Mouse (Mus musculus) retina, adult 2 months (tissue): ENCODE measurements around the gene Olfr1395.

Source experiments
- DNase-seq: peaks from one replicate; pipeline ENCODE4 v3.0.0-alpha.2; 2012; ENCODE audit warnings: low read depth, low spot score

Olfr1395 gene

GRCm38 (mm10) chr11:49141974-49142373, at the start of gene Olfr1395:
Olfr1395 (plus strand) TSS chr11:49142274.
- no peak for DNase-seq

GRCm38 (mm10) chr11:49092786-49093185, 49.3 kb upstream of the Olfr1395 start:
- no peak for DNase-seq

GRCm38 (mm10) chr11:49093861-49094660, 48.0 kb upstream of the Olfr1395 start:
- no peak for DNase-seq

DNA sequence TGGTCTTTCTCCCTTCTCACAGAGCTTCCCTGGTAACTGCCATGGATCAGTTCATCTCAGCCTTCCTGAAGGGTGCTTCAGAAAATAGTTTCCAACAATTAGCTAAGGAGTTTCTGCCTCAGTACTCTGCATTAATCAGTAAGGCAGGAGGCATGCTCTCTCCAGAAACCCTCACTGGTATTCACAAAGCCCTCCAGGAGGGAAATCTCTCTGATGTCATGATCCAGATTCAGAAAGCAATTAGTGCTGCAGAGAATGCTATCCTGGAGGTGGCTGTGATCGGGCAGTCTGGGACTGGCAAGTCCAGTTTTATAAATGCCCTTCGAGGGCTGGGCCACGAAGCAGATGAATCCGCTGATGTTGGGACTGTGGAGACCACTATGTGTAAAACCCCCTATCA, 46.7 kb upstream of the Olfr1395 start:
- no peak for DNase-seq

DNA sequence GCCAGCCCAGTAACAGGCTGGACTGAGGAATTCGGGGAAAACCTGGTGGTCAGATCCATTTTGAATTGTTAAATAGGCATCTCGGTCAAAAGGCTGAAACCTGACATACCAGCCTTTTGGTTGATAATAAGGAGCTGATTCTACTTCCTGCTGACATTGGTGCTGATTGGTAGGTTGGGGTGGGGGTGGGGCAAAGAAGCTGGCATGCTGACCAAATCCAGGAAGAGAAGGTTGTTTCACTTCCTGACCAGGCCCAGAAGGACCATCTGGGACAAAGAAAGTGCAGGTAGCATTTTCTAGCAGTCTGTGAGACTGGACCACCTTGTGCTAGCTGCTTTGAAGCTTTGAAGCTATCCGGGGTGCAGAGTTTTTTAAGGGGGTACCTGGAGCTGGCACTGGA, 41.7 kb upstream of the Olfr1395 start:
- DNase-seq = no peak

- DNase-seq = no peak
Measured at GRCm38 (mm10) chr11:49101500-49101899, 40.6 kb upstream of the Olfr1395 start.

GRCm38 (mm10) chr11:49103047-49103693, 38.9 kb upstream of the Olfr1395 start:
- DNase-seq = peak; percentile 61

DNA sequence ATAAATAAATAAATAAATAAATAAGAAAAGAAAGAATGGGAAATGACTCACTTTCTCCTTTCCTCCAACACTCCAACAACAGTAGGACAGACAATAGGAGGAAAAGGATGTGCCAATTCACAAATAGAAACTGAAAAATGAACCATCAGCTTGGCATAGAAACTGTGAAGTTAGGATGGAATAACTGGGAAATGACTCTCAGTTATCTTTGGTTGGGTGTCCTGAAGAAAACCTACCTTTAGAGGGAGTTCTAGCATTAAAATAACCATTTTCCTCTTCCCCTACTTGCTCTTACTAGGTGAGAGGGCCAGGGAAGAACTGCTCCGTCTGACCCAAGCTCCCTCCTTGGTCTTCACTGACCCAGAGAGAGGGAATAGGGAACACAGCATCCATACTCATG, 36.3 kb upstream of the Olfr1395 start:
- DNase-seq = no peak

GRCm38 (mm10) chr11:49107650-49108537, 34.2 kb upstream of the Olfr1395 start:
- DNase-seq = no peak

DNA sequence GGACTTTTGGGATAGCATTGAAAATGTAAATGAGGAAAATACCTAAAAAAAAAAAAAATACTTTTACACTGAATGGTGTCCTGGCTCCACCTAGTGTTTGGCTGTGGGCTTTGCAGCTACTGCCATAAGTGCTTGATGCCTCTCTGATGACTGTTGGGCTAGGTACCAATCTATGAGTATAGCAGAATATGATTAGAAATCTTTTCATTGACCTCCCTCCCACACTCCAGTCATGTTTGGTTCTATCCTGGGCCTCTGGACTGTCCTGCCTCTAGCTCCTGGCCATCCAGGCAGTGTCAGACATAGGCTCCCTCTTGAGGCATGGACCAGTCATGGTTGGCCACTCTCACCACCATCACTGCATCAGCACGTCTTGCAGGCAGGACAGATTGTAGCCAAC, 33.2 kb upstream of the Olfr1395 start:
- no peak for DNase-seq

DNA sequence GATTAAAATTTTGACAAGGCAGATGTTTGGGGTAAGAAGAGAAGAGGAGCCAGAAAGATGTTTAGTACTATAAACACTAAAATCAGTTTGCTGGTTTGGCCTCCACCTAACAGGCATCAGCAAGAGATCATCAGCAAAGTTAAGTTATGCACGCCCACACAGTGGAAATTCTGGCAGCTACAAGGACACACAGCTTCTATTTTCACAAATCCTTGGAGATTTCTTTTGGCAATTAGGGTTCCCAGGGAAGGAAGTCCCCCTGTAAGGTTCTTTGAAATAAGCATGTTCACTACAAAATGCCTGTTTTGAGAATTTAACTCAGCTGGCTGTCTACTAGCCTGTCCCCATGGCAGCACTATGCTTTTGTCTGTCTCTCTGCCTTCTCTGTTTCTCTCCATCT, 31.1 kb upstream of the Olfr1395 start:
- DNase-seq = no peak

GRCm38 (mm10) chr11:49112624-49113219, 29.4 kb upstream of the Olfr1395 start:
- DNase-seq = no peak

DNA sequence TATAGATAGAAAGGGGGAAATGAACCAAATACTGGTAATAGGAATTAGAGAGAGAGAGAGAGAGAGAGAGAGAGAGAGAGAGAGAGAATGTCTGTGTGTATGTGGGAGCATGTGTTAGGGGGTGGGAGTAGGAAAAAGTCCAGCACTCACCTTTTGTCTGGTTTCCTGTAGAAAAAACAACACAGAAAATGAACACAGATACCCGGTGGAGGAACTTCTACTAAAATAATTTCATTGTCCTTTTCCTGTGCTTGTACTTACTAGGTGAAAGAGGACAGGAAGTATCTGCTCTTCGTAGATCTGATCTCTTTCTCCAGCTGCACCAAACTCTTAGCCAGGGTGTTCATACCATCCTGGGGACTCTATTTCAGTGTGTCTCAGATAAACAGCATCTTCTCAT, 27.9 kb upstream of the Olfr1395 start:
- DNase-seq = no peak

- no peak for DNase-seq
Measured at GRCm38 (mm10) chr11:49114774-49115173, 27.3 kb upstream of the Olfr1395 start, which contains the start of gene Olfr1396. Olfr1396 (minus strand) TSS chr11:49114874.

GRCm38 (mm10) chr11:49119635-49120034, 22.4 kb upstream of the Olfr1395 start:
- no peak for DNase-seq

GRCm38 (mm10) chr11:49124169-49124568, 17.9 kb upstream of the Olfr1395 start:
- no peak for DNase-seq

GRCm38 (mm10) chr11:49154077-49154476, 12.0 kb downstream of the Olfr1395 start, which contains the start of gene Olfr1394:
Olfr1394 (plus strand) TSS chr11:49154377.
- no peak for DNase-seq

GRCm38 (mm10) chr11:49156821-49157814, 15.0 kb downstream of the Olfr1395 start:
- DNase-seq = no peak

GRCm38 (mm10) chr11:49168839-49169611, 27.0 kb downstream of the Olfr1395 start:
- DNase-seq = no peak

GRCm38 (mm10) chr11:49170576-49170975, 28.5 kb downstream of the Olfr1395 start:
- DNase-seq = no peak
